Mouse (Mus musculus): ENCODE results near the gene Icos.

DNA sequence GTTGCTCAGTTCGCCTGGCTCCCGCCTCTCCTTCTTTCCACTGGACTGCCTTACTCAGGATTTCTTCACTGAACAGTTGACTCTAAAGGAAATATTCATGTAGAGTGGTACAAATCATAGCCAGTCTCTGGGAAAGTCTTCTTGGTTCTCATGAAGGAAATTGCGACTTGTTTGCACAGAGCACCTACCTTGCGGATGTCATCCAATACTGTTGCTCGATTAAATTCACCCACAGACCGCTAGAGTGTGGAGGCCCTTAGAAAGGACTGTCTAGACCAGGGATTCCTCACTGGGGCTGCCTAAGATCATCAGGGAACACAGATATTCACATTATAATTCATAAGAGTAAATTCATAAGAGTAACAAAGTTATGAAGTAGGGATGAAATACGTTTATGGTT is 24.0 kb upstream of the Icos start:
- TF ChIP-seq CTCF (IDR thresholded peaks at IDR 0.05; ENCODE audit: extremely low read depth, insufficient read depth, low read length) (no peak), POLR2A (IDR thresholded peaks at IDR 0.05; ENCODE audit: extremely low read depth, insufficient read depth, low read length) (no peak)
